Mouse (Mus musculus): ENCODE results near the gene Tmem222. TPM values are rescaled to one million over a fixed set of nuclear protein-coding genes. Genes with fewer than 3 reads are reported as not detected.

Tmem222 gene
- polyA plus RNA-seq, 1 experiment, result 65.3 TPM

DNA sequence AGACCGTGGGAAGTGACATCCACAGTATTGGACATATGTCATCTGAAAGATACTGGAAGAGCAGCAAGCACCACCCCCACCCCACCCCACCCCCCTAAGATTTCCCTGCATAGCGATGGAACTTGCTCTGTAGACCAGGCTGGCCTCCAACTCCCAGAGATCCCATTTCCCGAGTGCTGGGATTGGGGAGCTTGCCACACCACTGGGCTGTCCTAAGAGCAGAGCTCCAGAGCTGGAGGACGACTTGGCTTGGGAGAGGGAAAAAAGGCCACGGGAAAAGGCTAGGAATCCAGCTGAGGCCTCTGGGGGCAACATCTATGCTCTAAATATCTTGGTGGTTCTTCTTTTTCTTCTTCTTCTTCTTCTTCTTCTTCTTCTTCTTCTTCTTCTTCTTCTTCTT lies 42.8 kb downstream of the Tmem222 start:
- Histone ChIP-seq H3K36me3 (ENCODE audit: control insufficient read depth, insufficient read depth) (no peaks in the 10 kb centered on the region), H3K79me2 (ENCODE audit: control insufficient read depth, insufficient read depth) (no peaks in the 10 kb centered on the region), H3K79me3 (ENCODE audit: low read depth) (no peaks in the 10 kb centered on the region), H3ac (ENCODE audit: control insufficient read depth, insufficient read length, low read depth) (no peak overlapping the region), H3K27me3 (ENCODE audit: control insufficient read depth, insufficient read depth, insufficient read length) (no peaks in the 10 kb centered on the region), H3K4me3 (ENCODE audit: insufficient read depth, poor library complexity, severe bottlenecking) (no peak overlapping the region)
- no peak for TF ChIP-seq MAX (IDR thresholded peaks at IDR 0.05)
- TF ChIP-seq USF1 (IDR thresholded peaks at IDR 0.05; ENCODE audit: low read depth), result no peak
- TF ChIP-seq CEBPB (IDR thresholded peaks at IDR 0.05; ENCODE audit: low read depth), result no peak
- no peak for TF ChIP-seq FOSL1 (IDR thresholded peaks at IDR 0.05; ENCODE audit: insufficient read depth, low read length, poor library complexity, severe bottlenecking)
- TF ChIP-seq CTCF (IDR thresholded peaks at IDR 0.05; ENCODE audit: control insufficient read depth, insufficient read depth, insufficient read length), result no peak
- TF ChIP-seq MYOG (IDR thresholded peaks at IDR 0.05; ENCODE audit: control insufficient read depth, extremely low read depth, insufficient read length), result no peak
- no peak for TF ChIP-seq MYOD1 (IDR thresholded peaks at IDR 0.05; ENCODE audit: control insufficient read depth, insufficient read length, low read depth)

DNA sequence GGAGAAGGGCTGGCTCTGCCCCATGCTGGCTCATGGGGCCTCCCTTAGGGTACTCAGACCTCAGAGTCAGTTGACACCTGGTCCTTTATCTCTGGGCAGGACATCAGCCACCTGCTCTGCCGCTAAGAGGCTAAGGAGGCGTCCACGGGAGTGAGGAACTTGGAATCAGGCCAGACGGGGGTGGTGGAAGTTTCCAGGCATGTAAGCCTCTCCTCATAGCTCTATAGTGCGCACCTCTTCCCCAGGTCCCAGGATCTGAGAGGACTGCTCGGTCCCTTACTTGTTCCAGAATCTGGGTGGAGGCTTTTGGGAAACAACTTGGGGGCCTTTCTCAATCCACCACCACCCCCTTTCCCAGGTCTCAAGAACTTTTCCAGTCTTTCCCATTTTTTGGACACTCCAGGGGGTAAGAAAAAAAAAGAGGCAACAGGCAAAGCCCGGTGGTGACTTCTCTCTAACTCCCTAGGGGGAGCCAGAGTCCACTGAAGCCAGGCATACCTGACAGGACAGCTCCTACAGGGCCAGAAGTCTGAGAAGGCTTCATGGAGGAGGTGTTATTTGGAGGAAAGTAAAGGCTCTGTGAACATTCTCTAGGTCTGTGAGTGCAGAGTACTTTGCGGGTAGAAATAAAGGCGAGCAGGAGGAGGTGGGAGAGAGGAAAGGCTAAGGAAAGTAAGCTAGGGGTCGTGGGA lies 44.2 kb downstream of the Tmem222 start:
- Histone ChIP-seq H3K4me3 (ENCODE audit: insufficient read depth, poor library complexity, severe bottlenecking) (no peak overlapping the region), H3ac (ENCODE audit: control insufficient read depth, insufficient read length, low read depth) (no peak overlapping the region), H3K79me2 (ENCODE audit: control insufficient read depth, insufficient read depth) (no peaks in the 10 kb centered on the region), H3K27me3 (ENCODE audit: control insufficient read depth, insufficient read depth, insufficient read length) (no peaks in the 10 kb centered on the region), H3K36me3 (ENCODE audit: control insufficient read depth, insufficient read depth) (no peaks in the 10 kb centered on the region), H3K79me3 (ENCODE audit: low read depth) (no peaks in the 10 kb centered on the region)
- no peak for TF ChIP-seq MYOG (IDR thresholded peaks at IDR 0.05; ENCODE audit: control insufficient read depth, extremely low read depth, insufficient read length)
- no peak for TF ChIP-seq FOSL1 (IDR thresholded peaks at IDR 0.05; ENCODE audit: insufficient read depth, low read length, poor library complexity, severe bottlenecking)
- TF ChIP-seq USF1 (IDR thresholded peaks at IDR 0.05; ENCODE audit: low read depth), result no peak
- TF ChIP-seq MAX (IDR thresholded peaks at IDR 0.05), result no peak
- no peak for TF ChIP-seq CEBPB (IDR thresholded peaks at IDR 0.05; ENCODE audit: low read depth)
- TF ChIP-seq MYOD1 (IDR thresholded peaks at IDR 0.05; ENCODE audit: control insufficient read depth, insufficient read length, low read depth), result no peak
- TF ChIP-seq CTCF (IDR thresholded peaks at IDR 0.05; ENCODE audit: control insufficient read depth, insufficient read depth, insufficient read length), result peak; percentile 41

DNA sequence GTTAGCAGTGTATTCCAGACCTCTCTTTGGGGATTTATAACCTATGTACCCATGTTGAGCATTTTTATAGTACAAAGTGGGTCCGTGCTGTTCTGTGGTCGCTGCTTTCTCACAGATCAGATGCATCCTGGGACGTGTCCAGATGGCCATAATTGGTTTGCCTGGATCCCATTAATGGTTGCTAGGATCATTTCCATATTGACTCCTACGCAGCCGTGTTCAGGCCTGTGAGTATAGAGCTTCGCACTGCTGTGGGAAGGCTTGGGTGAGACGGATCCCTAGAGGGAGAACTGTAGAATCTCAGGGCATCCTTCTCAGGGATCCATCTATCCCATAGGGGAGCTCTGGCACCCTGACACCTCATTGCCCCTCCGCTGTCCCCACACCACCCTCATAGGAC lies 48.0 kb downstream of the Tmem222 start:
- TF ChIP-seq CTCF (IDR thresholded peaks at IDR 0.05; ENCODE audit: control insufficient read depth, insufficient read depth, insufficient read length), result no peak
- TF ChIP-seq CEBPB (IDR thresholded peaks at IDR 0.05; ENCODE audit: low read depth), result no peak
- TF ChIP-seq USF1 (IDR thresholded peaks at IDR 0.05; ENCODE audit: low read depth), result no peak
- TF ChIP-seq MYOD1 (IDR thresholded peaks at IDR 0.05; ENCODE audit: control insufficient read depth, insufficient read length, low read depth), result no peak
- no peak for TF ChIP-seq FOSL1 (IDR thresholded peaks at IDR 0.05; ENCODE audit: insufficient read depth, low read length, poor library complexity, severe bottlenecking)
- no peak for TF ChIP-seq MYOG (IDR thresholded peaks at IDR 0.05; ENCODE audit: control insufficient read depth, extremely low read depth, insufficient read length)
- no peak for TF ChIP-seq MAX (IDR thresholded peaks at IDR 0.05)
- no peak overlapping the region for H3ac ChIP-seq (ENCODE audit: control insufficient read depth, insufficient read length, low read depth)
- no peaks in the 10 kb centered on the region for H3K27me3 ChIP-seq (ENCODE audit: control insufficient read depth, insufficient read depth, insufficient read length)
- no peaks in the 10 kb centered on the region for H3K79me3 ChIP-seq (ENCODE audit: low read depth)
- no peaks in the 10 kb centered on the region for H3K36me3 ChIP-seq (ENCODE audit: control insufficient read depth, insufficient read depth)
- no peak overlapping the region for H3K4me3 ChIP-seq (ENCODE audit: insufficient read depth, poor library complexity, severe bottlenecking)
- no peaks in the 10 kb centered on the region for H3K79me2 ChIP-seq (ENCODE audit: control insufficient read depth, insufficient read depth)

DNA sequence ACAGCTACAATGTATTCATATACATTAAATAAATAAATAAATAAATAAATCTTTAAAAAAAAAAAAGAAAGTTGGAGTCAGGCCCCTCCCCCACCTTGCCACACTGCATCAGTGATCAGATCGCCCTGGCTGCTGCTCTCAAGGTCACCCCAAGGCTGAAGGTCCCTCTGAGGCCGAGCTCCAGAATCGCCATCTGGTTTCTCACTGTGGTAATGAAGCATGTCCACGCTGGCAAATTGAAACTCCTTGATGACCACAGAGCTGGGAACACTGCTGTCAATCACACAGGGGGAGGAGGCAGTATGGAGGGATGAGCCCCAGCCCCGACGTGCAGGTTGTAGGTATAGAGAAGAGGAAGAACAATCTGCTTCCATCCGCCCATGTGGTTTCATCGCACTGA lies 50.0 kb downstream of the Tmem222 start:
- H3K36me3 ChIP-seq (ENCODE audit: control insufficient read depth, insufficient read depth), result no peaks in the 10 kb centered on the region
- H3K79me3 ChIP-seq (ENCODE audit: low read depth), result no peaks in the 10 kb centered on the region
- no peak overlapping the region for H3K4me3 ChIP-seq (ENCODE audit: insufficient read depth, poor library complexity, severe bottlenecking)
- no peak overlapping the region for H3ac ChIP-seq (ENCODE audit: control insufficient read depth, insufficient read length, low read depth)
- H3K27me3 ChIP-seq (ENCODE audit: control insufficient read depth, insufficient read depth, insufficient read length), result peaks cover 11% of the 10 kb centered on the region
- no peak for TF ChIP-seq FOSL1 (IDR thresholded peaks at IDR 0.05; ENCODE audit: insufficient read depth, low read length, poor library complexity, severe bottlenecking)
- TF ChIP-seq USF1 (IDR thresholded peaks at IDR 0.05; ENCODE audit: low read depth), result no peak
- TF ChIP-seq MYOG (IDR thresholded peaks at IDR 0.05; ENCODE audit: control insufficient read depth, extremely low read depth, insufficient read length), result no peak
- TF ChIP-seq CEBPB (IDR thresholded peaks at IDR 0.05; ENCODE audit: low read depth), result no peak
- TF ChIP-seq CTCF (IDR thresholded peaks at IDR 0.05; ENCODE audit: control insufficient read depth, insufficient read depth, insufficient read length), result no peak
- no peak for TF ChIP-seq MYOD1 (IDR thresholded peaks at IDR 0.05; ENCODE audit: control insufficient read depth, insufficient read length, low read depth)
- no peak for TF ChIP-seq MAX (IDR thresholded peaks at IDR 0.05)
- H3K79me2 ChIP-seq (ENCODE audit: control insufficient read depth, insufficient read depth), result no peaks in the 10 kb centered on the region

DNA sequence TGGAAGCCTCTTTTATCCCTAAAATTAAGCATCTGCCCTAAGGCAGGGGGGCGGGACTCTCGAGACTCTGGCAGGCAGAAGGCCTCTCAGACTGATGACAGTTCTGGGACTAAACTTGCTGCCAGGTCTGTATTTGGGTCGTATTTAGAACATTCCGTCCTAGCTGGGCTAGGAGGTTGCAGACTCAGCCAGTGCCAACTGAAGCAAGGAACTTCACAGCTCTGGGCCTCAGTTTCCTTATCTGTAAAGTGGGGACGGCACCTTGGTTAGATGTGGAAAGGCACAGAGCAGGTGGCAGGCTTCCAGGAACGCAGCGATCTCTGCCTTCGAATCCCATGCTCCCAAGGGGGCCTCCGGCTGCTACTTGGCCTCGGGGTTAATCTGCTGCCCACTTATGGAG lies 51.5 kb downstream of the Tmem222 start:
- no peak for TF ChIP-seq CEBPB (IDR thresholded peaks at IDR 0.05; ENCODE audit: low read depth)
- no peak for TF ChIP-seq MYOD1 (IDR thresholded peaks at IDR 0.05; ENCODE audit: control insufficient read depth, insufficient read length, low read depth)
- no peak for TF ChIP-seq USF1 (IDR thresholded peaks at IDR 0.05; ENCODE audit: low read depth)
- TF ChIP-seq CTCF (IDR thresholded peaks at IDR 0.05; ENCODE audit: control insufficient read depth, insufficient read depth, insufficient read length), result no peak
- TF ChIP-seq FOSL1 (IDR thresholded peaks at IDR 0.05; ENCODE audit: insufficient read depth, low read length, poor library complexity, severe bottlenecking), result no peak
- TF ChIP-seq MYOG (IDR thresholded peaks at IDR 0.05; ENCODE audit: control insufficient read depth, extremely low read depth, insufficient read length), result no peak
- TF ChIP-seq MAX (IDR thresholded peaks at IDR 0.05), result no peak
- H3K36me3 ChIP-seq (ENCODE audit: control insufficient read depth, insufficient read depth), result no peaks in the 10 kb centered on the region

More for the DNA sequence above, 51.5 kb downstream of the Tmem222 start:
- H3K27me3 ChIP-seq (ENCODE audit: control insufficient read depth, insufficient read depth, insufficient read length), result peaks cover 26% of the 10 kb centered on the region
- no peaks in the 10 kb centered on the region for H3K79me3 ChIP-seq (ENCODE audit: low read depth)
- no peak overlapping the region for H3ac ChIP-seq (ENCODE audit: control insufficient read depth, insufficient read length, low read depth)
- H3K4me3 ChIP-seq (ENCODE audit: insufficient read depth, poor library complexity, severe bottlenecking), result no peak overlapping the region
- no peaks in the 10 kb centered on the region for H3K79me2 ChIP-seq (ENCODE audit: control insufficient read depth, insufficient read depth)
